Mouse (Mus musculus): ENCODE results near the gene Phf6. TPM values are rescaled to one million over a fixed set of nuclear protein-coding genes. Genes with fewer than 3 reads are reported as not detected.

Phf6 gene
- polyA plus RNA-seq, 1 experiment, result 30.8 TPM

- H3K9me3 ChIP-seq (replicated peaks; ENCODE audit: control insufficient read depth, insufficient read depth, low read length, poor library complexity, severe bottlenecking), result no peaks in the 10 kb centered on the region
- no peak overlapping the region for H3K4me3 ChIP-seq (ENCODE audit: low read depth, low read length)
- no peak overlapping the region for H3K9ac ChIP-seq (ENCODE audit: low read depth, poor library complexity, severe bottlenecking)
- H3K27ac ChIP-seq (ENCODE audit: insufficient read depth, low read length), result no peak overlapping the region
- no peaks in the 10 kb centered on the region for H3K27me3 ChIP-seq (ENCODE audit: control insufficient read depth, insufficient read depth, low read length, poor library complexity, severe bottlenecking)
- TF ChIP-seq POLR2A (IDR thresholded peaks at IDR 0.05; ENCODE audit: insufficient read depth, low read length) (no peak), CTCF (IDR thresholded peaks at IDR 0.05; ENCODE audit: low read depth, low read length) (no peak), EP300 (IDR thresholded peaks at IDR 0.05; ENCODE audit: insufficient read depth, low read depth, low read length) (no peak)
- no peaks in the 10 kb centered on the region for H3K4me1 ChIP-seq (ENCODE audit: control insufficient read depth, insufficient read depth, low read length)
- H3K36me3 ChIP-seq (ENCODE audit: control insufficient read depth, insufficient read depth, low read length, poor library complexity, severe bottlenecking), result no peaks in the 10 kb centered on the region
Observed at GRCm38 (mm10) chrX:52914705-52915104, 2.6 kb downstream of the Phf6 start.

GRCm38 (mm10) chrX:52916516-52916915 lies 4.5 kb downstream of the Phf6 start:
- Histone ChIP-seq H3K9me3 (replicated peaks; ENCODE audit: control insufficient read depth, insufficient read depth, low read length, poor library complexity, severe bottlenecking) (no peaks in the 10 kb centered on the region), H3K9ac (ENCODE audit: low read depth, poor library complexity, severe bottlenecking) (no peak overlapping the region), H3K27me3 (ENCODE audit: control insufficient read depth, insufficient read depth, low read length, poor library complexity, severe bottlenecking) (no peaks in the 10 kb centered on the region), H3K27ac (ENCODE audit: insufficient read depth, low read length) (no peak overlapping the region), H3K4me1 (ENCODE audit: control insufficient read depth, insufficient read depth, low read length) (no peaks in the 10 kb centered on the region), H3K36me3 (ENCODE audit: control insufficient read depth, insufficient read depth, low read length, poor library complexity, severe bottlenecking) (no peaks in the 10 kb centered on the region), H3K4me3 (ENCODE audit: low read depth, low read length) (no peak overlapping the region)
- TF ChIP-seq POLR2A (IDR thresholded peaks at IDR 0.05; ENCODE audit: insufficient read depth, low read length), result no peak
- no peak for TF ChIP-seq CTCF (IDR thresholded peaks at IDR 0.05; ENCODE audit: low read depth, low read length)
- TF ChIP-seq EP300 (IDR thresholded peaks at IDR 0.05; ENCODE audit: insufficient read depth, low read depth, low read length), result no peak

- Histone ChIP-seq H3K36me3 (ENCODE audit: control insufficient read depth, insufficient read depth, low read length, poor library complexity, severe bottlenecking) (no peaks in the 10 kb centered on the region), H3K27ac (ENCODE audit: insufficient read depth, low read length) (no peak overlapping the region), H3K4me1 (ENCODE audit: control insufficient read depth, insufficient read depth, low read length) (no peaks in the 10 kb centered on the region), H3K9me3 (replicated peaks; ENCODE audit: control insufficient read depth, insufficient read depth, low read length, poor library complexity, severe bottlenecking) (no peaks in the 10 kb centered on the region), H3K9ac (ENCODE audit: low read depth, poor library complexity, severe bottlenecking) (no peak overlapping the region), H3K27me3 (ENCODE audit: control insufficient read depth, insufficient read depth, low read length, poor library complexity, severe bottlenecking) (no peaks in the 10 kb centered on the region), H3K4me3 (ENCODE audit: low read depth, low read length) (no peak overlapping the region)
- TF ChIP-seq CTCF (IDR thresholded peaks at IDR 0.05; ENCODE audit: low read depth, low read length) (no peak), POLR2A (IDR thresholded peaks at IDR 0.05; ENCODE audit: insufficient read depth, low read length) (no peak), EP300 (IDR thresholded peaks at IDR 0.05; ENCODE audit: insufficient read depth, low read depth, low read length) (no peak)
Observed at GRCm38 (mm10) chrX:52926726-52927125, 14.7 kb downstream of the Phf6 start.

GRCm38 (mm10) chrX:52928883-52929282 lies 16.8 kb downstream of the Phf6 start:
- H3K36me3 ChIP-seq (ENCODE audit: control insufficient read depth, insufficient read depth, low read length, poor library complexity, severe bottlenecking), result no peaks in the 10 kb centered on the region
- H3K4me3 ChIP-seq (ENCODE audit: low read depth, low read length), result no peak overlapping the region
- H3K27ac ChIP-seq (ENCODE audit: insufficient read depth, low read length), result no peak overlapping the region
- H3K9ac ChIP-seq (ENCODE audit: low read depth, poor library complexity, severe bottlenecking), result no peak overlapping the region
- no peaks in the 10 kb centered on the region for H3K9me3 ChIP-seq (replicated peaks; ENCODE audit: control insufficient read depth, insufficient read depth, low read length, poor library complexity, severe bottlenecking)
- H3K4me1 ChIP-seq (ENCODE audit: control insufficient read depth, insufficient read depth, low read length), result no peaks in the 10 kb centered on the region
- H3K27me3 ChIP-seq (ENCODE audit: control insufficient read depth, insufficient read depth, low read length, poor library complexity, severe bottlenecking), result no peaks in the 10 kb centered on the region
- TF ChIP-seq POLR2A (IDR thresholded peaks at IDR 0.05; ENCODE audit: insufficient read depth, low read length), result no peak
- no peak for TF ChIP-seq CTCF (IDR thresholded peaks at IDR 0.05; ENCODE audit: low read depth, low read length)
- no peak for TF ChIP-seq EP300 (IDR thresholded peaks at IDR 0.05; ENCODE audit: insufficient read depth, low read depth, low read length)

- no peak overlapping the region for H3K9ac ChIP-seq (ENCODE audit: low read depth, poor library complexity, severe bottlenecking)
- TF ChIP-seq EP300 (IDR thresholded peaks at IDR 0.05; ENCODE audit: insufficient read depth, low read depth, low read length) (no peak), CTCF (IDR thresholded peaks at IDR 0.05; ENCODE audit: low read depth, low read length) (no peak), POLR2A (IDR thresholded peaks at IDR 0.05; ENCODE audit: insufficient read depth, low read length) (no peak)
- H3K27me3 ChIP-seq (ENCODE audit: control insufficient read depth, insufficient read depth, low read length, poor library complexity, severe bottlenecking), result no peaks in the 10 kb centered on the region
- H3K4me1 ChIP-seq (ENCODE audit: control insufficient read depth, insufficient read depth, low read length), result no peaks in the 10 kb centered on the region
- no peaks in the 10 kb centered on the region for H3K36me3 ChIP-seq (ENCODE audit: control insufficient read depth, insufficient read depth, low read length, poor library complexity, severe bottlenecking)
- no peak overlapping the region for H3K4me3 ChIP-seq (ENCODE audit: low read depth, low read length)
- H3K27ac ChIP-seq (ENCODE audit: insufficient read depth, low read length), result no peak overlapping the region
- H3K9me3 ChIP-seq (replicated peaks; ENCODE audit: control insufficient read depth, insufficient read depth, low read length, poor library complexity, severe bottlenecking), result no peaks in the 10 kb centered on the region
Observed at GRCm38 (mm10) chrX:52929779-52930178, 17.7 kb downstream of the Phf6 start.

GRCm38 (mm10) chrX:52930191-52930590 lies 18.1 kb downstream of the Phf6 start:
- no peak overlapping the region for H3K27ac ChIP-seq (ENCODE audit: insufficient read depth, low read length)
- no peak for TF ChIP-seq CTCF (IDR thresholded peaks at IDR 0.05; ENCODE audit: low read depth, low read length)
- no peak for TF ChIP-seq POLR2A (IDR thresholded peaks at IDR 0.05; ENCODE audit: insufficient read depth, low read length)
- no peak for TF ChIP-seq EP300 (IDR thresholded peaks at IDR 0.05; ENCODE audit: insufficient read depth, low read depth, low read length)
- no peaks in the 10 kb centered on the region for H3K9me3 ChIP-seq (replicated peaks; ENCODE audit: control insufficient read depth, insufficient read depth, low read length, poor library complexity, severe bottlenecking)
- H3K9ac ChIP-seq (ENCODE audit: low read depth, poor library complexity, severe bottlenecking), result no peak overlapping the region
- H3K27me3 ChIP-seq (ENCODE audit: control insufficient read depth, insufficient read depth, low read length, poor library complexity, severe bottlenecking), result no peaks in the 10 kb centered on the region
- H3K36me3 ChIP-seq (ENCODE audit: control insufficient read depth, insufficient read depth, low read length, poor library complexity, severe bottlenecking), result no peaks in the 10 kb centered on the region
- H3K4me3 ChIP-seq (ENCODE audit: low read depth, low read length), result no peak overlapping the region
- no peaks in the 10 kb centered on the region for H3K4me1 ChIP-seq (ENCODE audit: control insufficient read depth, insufficient read depth, low read length)
